Mouse (Mus musculus) olfactory bulb, adult 2 months (tissue): Measurements from ENCODE around the gene Smg1.

Source experiments
- CTCF ChIP-seq: fragments of 200-500 bp; IDR thresholded peaks from 2 replicates; pipeline ENCODE4 v1.5.1; 2012; ENCODE audit warnings: low read depth, mild to moderate bottlenecking, low read length, moderate library complexity; ENCODE audit not compliant: insufficient read depth
- POLR2A ChIP-seq: fragments of 200-500 bp; IDR thresholded peaks from 2 replicates; pipeline ENCODE4 v1.6.1; 2012; ENCODE audit warnings: mild to moderate bottlenecking, low read depth, low read length, moderate library complexity; ENCODE audit not compliant: insufficient read depth

DNA sequence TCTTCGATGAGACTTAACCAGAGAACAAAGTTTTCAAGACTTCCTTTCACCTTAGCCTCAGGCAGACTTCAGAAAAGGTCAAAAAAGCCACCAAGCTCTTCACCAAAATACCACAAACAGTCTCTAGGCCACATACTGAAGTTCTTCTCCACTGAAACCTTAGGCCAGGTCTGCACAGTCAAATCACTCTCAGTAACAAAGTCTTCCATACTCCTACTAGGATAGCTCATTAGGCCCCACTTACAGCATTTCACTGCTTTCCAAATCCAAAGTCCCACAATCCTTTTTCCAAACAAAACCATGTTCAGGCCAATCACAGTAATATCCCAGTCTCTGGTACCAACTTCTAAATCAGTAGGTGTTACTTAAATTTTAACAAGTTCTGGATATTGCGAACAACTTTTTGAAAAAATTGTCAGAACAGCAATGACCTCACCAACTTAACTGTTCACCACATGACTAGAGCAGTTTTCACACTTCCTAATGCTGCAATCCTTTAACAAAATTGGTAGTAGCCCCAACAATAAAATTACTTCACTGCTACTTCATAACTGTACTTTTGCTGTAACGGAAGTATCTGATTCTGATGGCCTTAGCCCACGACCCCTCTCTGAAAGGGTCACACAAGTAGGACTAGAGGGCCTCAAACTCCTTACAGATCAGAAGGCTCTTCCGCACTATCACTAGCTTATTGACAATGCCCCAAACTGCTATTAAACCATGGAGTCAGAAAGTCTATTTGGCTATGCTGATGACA lies 129.8 kb downstream of the Smg1 start:
- TF ChIP-seq CTCF (no peak), POLR2A (no peak)
